Mouse (Mus musculus): Measurements from ENCODE around the gene Kremen2.

GRCm38 (mm10) chr17:23745301-23746251 lies at the start of gene Kremen2:
- no peak for TF ChIP-seq CTCF (IDR thresholded peaks at IDR 0.05; ENCODE audit: borderline replicate concordance, control insufficient read depth, extremely low read depth, insufficient read depth, low read length, poor library complexity)
- no peak for TF ChIP-seq POLR2A (IDR thresholded peaks at IDR 0.05; ENCODE audit: control insufficient read depth, extremely low read depth, insufficient read depth, low read length, poor library complexity)

All from thymus, adult 2 months (tissue).